Comparison of ENCODE assay signal across 1 mouse cellular context in genomic region chr4:132490273-132491010, GRCm38 (mm10).
A peak's percentile ranks its signal among the peaks of the same experiment; 100 is the strongest.
TF ChIP-seq lines count a peak whose summit lies in the region.

No protein-coding gene starts in this region.

TF ChIP-seq in CH12.LX, 34 proteins besides CTCF, POLR2A, EP300 and RAD21:
- no peak for TF ChIP-seq ZNF384 (IDR thresholded peaks at IDR 0.05; ENCODE audit: low read depth, low read length)
- TF ChIP-seq MAFK (IDR thresholded peaks at IDR 0.05; ENCODE audit: insufficient replicate concordance, low read length) = no peak
- 0 out of 2 replicates have a peak, but pooled peaks have one; percentile 41 for TF ChIP-seq POLR2AphosphoS2 (IDR thresholded peaks at IDR 0.05; ENCODE audit: low read depth, low read length)
- TF ChIP-seq MAX (IDR thresholded peaks at IDR 0.05; ENCODE audit: low read length) = no peak
- TF ChIP-seq ETS1 (conservative IDR thresholded peaks at IDR 0.05; ENCODE audit: low read depth, low read length) = no peak
- no peak for TF ChIP-seq MYC (IDR thresholded peaks at IDR 0.05; ENCODE audit: low read depth, low read length)
- TF ChIP-seq ZMIZ1 (IDR thresholded peaks at IDR 0.05; ENCODE audit: low read depth, low read length) = 0 out of 2 replicates have a peak, but pooled peaks have one; percentile 5
